Mouse (Mus musculus): ENCODE results near the gene Cryge. TPM values are rescaled to one million over a fixed set of nuclear protein-coding genes. Genes with fewer than 3 reads are reported as not detected.
A peak's percentile ranks its signal among the peaks of the same experiment; 100 is the strongest.
"Not testable (repeated sequence)": the region's sequence is repeated elsewhere in the genome, so short reads cannot be mapped to it uniquely, and the experiment has no call there.

The Cryge gene
- total RNA-seq (2021): not detected

DNA sequence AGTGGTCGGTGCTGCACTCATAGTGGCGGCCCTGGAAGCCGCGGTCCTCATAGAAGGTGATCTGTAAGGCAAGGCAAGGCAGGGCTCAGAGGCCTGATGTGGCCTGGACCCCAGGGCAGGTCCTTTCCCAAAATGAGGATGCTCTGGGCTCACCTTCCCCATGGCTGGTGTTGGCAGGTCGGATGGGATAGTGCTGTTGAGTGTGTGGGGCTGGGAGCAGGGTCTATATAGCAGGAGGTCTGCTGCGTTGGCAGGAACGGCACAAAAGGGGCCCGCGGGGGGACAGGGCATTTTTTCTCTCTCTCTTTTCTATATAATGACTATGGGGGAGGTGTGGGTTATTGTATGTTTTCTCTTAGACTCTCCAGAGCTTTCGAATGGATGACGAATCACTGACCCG, at the start of gene Cryge:
Cryge (minus strand) TSS at position 198 of the 400 bp plus-strand sequence.
- DNase-seq (ENCODE audit: low spot score in 2 of 2); intact Hi-C loops (cut with DNase I): not testable (repeated sequence)

DNA sequence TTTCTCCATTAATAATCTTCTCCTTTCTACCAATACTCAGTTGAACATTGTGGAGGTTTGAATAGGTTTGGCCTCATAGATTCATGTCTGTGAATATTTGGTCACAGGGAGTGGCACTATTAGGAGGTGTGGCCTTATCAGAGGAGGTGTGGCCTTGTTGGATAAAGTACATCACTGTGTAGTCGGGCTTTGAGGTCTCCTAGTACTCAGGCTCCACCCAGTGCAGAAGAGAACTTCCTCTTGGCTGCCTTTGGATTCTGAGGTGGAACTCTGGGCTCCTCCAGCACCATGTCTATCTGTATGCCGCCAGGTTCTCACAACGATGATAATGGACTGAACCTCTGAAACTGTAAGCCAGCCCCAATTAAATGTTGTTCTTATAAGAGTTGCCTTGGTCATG, 46.0 kb upstream of the Cryge start:
- DNase-seq (ENCODE audit: low spot score in 2 of 2): no peak
- intact Hi-C loops (cut with DNase I): no loop called here

DNA sequence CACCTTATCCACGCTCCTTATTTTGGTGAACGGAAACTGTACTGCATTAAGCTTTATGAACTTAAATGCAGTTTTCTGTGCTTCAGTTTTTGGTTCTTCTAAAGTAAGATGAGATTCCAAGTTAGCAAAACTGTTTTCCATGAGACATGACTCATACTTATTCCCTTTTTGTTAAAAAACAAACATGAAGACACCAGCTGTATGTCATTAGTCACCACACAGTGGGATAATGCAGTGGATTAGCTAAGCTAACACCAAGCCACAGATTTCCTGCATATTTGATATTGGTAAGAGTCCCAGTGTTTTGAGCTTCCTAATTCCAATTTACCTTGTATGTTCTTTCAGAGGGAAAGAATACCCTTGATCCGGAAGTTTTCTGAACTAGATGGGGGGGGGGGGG, 40.6 kb upstream of the Cryge start:
- peak in 1 of 2 experiments; percentile 5 for DNase-seq (ENCODE audit: low spot score in 2 of 2)

DNA sequence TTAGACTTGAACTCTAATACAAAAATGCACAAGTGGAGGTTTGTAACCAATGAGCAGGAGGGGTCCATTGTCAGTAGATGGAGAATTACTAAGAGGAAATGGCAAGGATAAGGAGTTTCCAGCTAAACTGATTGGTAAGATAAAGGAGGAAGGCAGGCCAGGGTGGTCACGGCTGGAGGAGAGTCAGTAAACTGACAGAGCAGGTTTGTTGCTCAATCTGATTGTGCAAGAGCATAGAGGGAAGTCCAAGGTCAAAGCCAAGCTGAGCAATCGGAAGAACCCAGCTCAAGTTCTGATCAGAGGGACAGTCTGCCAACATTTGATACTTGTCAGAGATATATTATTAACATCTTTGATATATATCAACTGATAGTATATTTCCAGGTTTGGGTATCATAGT, 39.4 kb upstream of the Cryge start:
- intact Hi-C loops (cut with DNase I): no loop called here
- DNase-seq (ENCODE audit: low spot score in 2 of 2): no peak

More for the DNA sequence above, 40.6 kb upstream of the Cryge start:
- intact Hi-C loops (cut with DNase I): no loop called here

DNA sequence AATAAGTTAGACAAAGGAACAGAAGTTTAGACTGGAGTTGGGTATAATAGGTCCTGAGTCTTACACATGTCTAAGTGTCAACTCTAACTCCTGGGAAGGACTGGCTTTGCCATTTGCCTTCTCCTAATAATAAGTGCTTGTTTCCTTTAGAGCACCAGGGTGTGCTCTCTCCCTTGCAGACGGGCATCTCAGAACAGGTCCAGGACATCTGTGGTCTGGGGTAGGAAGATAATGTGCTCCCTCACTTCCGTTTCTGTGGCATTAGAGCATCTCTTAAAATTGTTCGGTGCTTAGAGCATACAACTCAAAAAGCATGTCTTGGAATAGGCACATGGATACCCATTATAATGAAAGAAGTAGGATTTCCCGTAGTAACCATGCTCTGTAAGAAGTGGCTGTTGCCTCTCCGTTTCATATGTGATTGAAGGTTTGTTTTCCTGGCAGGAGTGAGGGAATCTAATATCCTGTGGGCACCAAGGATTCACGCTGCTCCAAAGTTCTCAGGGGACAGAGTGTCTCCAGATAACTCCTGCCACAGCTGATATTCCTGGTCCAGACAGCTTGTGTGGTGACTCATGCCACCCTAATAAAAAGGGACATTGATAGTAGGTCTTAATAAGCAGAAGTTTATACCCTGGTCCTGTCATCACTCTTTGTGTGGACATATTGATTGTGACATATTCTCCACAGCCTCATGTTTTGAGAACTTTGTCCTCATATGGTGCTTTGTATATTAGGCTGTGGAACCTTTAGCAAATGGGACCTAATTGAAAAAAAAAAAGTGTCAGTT, 37.8 kb upstream of the Cryge start:
- intact Hi-C loops (cut with DNase I): no loop called here
- no peak for DNase-seq (ENCODE audit: low spot score in 2 of 2)

DNA sequence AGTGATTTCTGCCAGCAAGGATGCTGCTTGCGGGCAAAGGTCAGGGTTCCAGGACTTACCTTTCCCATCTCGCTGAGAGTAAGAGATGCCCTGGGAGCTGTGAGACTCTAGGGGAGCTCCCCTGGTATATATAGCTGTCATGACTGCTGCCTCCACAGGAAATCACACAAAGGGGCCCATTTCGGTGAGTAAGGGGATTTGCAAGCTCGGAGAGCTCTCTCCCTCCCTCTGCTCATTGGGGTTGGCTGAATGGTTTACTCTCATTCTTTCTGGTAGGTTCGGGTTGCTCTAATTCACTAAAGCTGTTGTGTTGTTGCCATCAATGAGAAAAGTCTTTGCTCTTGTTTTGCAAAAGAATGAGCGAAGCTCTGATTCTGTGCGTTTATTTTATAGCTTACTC, 31.2 kb upstream of the Cryge start, which contains the start of gene Crygb:
Crygb (minus strand) TSS at position 101 of the 400 bp plus-strand sequence.
- no peak for DNase-seq (ENCODE audit: low spot score in 2 of 2)
- intact Hi-C loops (cut with DNase I): no loop called here

DNA sequence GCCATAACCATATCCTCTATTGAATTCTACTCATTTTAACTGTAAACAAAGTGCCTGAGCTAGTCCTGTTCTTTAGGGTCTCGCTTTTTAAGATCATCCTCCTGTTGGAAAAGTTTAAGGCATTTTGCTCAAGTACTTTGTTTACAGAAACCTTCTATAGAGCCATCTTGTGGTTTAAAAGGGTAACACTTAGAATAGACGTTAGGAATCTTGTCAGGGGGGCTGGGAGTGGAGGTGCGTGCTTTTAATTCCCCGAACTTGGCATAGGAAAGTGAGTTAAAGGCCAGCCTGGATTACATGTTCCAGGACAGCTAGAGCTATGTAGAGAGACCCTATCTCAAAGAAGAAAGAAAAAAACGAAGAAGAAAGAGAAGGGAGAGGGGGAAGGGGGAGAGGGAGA, 24.7 kb upstream of the Cryge start:
- no peak for DNase-seq (ENCODE audit: low spot score in 2 of 2)
- intact Hi-C loops (cut with DNase I): loop anchor here (2.0 kb wide), 1 partner anchor 29 kb away; no protein-coding TSS in a partner anchor

DNA sequence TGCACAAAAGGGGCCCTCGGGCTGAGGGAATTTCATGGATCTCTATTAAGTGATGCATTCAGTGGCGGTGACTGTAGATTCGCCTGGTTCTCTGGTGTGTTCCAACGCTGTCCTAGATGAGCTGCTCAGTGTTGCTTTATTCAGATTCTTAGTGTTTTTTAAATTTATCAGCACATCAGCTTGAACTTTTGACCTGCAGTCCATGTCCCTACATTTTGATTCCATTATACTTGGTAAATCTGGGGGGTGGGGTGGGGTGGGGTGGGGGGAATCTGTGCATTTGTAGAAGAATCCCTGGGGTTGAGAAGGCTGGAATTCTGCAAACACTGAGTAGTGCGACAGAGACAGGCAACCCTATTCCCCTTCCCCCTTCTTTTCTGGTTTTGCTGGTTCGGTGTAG, 22.6 kb upstream of the Cryge start, which contains the start of gene Crygc:
Crygc (minus strand) TSS at position 101 of the 400 bp plus-strand sequence.
- intact Hi-C loops (cut with DNase I): no loop called here

DNA sequence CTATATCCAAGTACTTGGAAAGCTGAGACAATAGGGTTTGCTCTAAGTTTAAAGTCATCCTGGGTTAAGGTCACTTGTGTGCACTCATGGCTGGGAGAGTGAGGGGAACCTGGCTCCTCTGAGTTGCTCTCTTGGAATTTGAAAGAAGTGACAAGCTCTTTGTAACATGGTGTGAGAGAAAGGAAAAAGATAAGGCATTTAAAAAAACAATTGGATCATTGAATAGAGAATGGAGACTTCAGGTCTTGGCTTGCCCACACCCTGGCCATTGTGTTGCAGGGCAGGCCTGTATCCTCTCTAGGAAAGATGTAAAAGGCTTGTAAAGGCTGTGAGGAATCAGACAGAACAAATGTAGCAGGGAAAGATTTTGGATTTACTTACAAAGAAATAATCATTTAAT, 16.9 kb upstream of the Cryge start:
- intact Hi-C loops (cut with DNase I): no loop called here
- DNase-seq (ENCODE audit: low spot score in 2 of 2): no peak

More for the DNA sequence above, 22.6 kb upstream of the Cryge start, which contains the start of gene Crygc:
- no peak for DNase-seq (ENCODE audit: low spot score in 2 of 2)

DNA sequence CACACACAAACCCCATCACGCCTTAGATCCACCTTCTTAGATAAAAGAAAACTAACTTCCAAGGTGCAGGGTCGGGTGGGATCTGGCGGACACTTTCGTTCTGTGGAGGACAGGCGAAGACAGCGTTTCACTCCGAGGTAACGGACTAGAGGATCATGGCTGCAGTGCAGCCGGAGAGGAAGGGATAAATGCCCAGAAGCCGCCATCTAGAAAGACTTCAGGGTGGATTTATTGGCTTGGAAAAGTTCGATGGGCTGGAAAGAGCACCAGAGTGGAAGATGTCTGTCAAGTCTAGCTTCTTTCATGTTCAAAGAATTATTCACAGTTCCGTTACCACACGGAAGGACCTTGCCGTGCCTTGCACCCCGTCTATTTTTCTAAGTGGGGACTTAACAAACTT, 13.3 kb upstream of the Cryge start:
- DNase-seq (ENCODE audit: low spot score in 2 of 2): no peak
- intact Hi-C loops (cut with DNase I): no loop called here

DNA sequence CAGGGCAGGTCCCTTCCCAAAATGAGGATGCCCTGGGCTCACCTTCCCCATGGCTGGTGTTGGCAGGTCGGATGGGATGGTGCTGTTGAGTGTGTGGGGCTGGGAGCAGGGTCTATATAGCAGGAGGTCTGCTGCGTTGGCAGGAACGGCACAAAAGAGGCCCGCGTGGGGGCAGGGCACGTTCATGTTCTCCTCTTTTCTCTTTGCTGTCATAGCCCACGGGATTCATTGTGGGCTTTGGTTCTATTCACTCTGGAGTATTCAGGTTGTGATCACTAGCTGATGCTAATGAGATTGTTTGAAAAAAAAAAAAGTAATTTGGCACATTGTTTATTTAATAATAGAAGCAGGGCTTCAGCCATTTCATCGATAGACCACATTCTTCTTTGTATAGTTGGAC, 12.4 kb upstream of the Cryge start, which contains the start of gene Crygd:
Crygd (minus strand) TSS at position 101 of the 400 bp plus-strand sequence.
- intact Hi-C loops (cut with DNase I): no loop called here
- no peak for DNase-seq (ENCODE audit: low spot score in 2 of 2)

DNA sequence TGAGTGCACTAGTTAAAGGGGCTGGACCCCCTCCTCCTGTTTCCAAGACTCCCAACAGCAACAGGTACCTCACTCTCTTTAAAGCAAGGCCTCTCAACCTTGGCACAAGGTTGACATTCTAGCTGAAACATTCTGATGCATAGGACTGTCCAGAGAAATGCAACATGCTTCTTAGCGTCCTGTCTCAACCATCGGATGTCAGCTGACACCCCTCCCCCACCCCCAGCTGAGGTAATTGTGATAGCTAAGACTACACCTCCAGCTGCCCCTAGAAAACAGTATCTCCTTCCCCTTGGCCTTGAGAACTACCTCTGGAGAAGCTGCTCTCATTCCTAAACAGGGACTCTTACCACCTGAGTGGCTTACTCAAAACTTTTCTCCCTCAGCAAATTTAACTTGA, 1.2 kb upstream of the Cryge start:
- intact Hi-C loops (cut with DNase I): no loop called here

DNA sequence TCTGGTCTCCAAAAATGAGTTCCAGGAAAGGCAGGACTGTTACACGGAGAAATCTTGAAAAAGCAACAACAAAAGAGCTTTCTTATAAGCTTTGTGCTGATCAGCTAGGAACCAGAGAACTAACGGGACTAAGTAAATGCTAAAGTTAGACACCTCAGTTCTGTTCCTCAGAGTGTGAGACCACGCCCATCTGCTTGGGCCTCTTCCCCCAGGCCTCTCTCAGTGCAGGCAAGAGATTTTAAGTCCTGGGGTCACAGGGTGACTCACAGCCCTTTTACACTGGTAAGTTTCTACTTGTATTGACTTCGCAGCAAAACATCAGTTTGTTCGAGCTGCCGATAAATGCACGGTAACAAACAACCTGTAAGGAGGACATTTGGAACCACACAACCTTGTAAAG, 747 bp upstream of the Cryge start:
- DNase-seq (ENCODE audit: low spot score in 2 of 2): no peak
- intact Hi-C loops (cut with DNase I): no loop called here

More for the DNA sequence above, 1.2 kb upstream of the Cryge start:
- no peak for DNase-seq (ENCODE audit: low spot score in 2 of 2)

DNA sequence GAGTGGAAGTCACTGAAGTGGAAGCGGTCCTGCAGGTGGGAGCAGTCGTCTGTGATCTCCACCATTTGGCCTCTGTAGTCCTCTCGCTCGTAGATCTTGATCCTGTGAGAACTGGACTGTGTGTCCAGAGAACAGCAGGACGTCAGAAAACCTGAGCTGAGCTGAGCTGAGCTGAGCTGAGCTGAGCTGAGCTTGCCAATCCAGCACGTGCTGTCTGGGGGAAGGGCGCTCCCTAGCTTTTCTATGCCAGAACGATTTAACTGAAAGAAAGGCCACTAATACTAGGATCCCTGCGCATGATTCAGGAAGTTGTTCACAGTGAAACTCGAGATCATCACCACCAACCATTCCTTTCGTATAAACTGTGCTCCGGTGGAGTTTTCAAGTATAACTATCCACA, 2.2 kb downstream of the Cryge start:
- intact Hi-C loops (cut with DNase I): no loop called here
- peak; percentile 35 to 52 for DNase-seq (ENCODE audit: low spot score in 2 of 2)

DNA sequence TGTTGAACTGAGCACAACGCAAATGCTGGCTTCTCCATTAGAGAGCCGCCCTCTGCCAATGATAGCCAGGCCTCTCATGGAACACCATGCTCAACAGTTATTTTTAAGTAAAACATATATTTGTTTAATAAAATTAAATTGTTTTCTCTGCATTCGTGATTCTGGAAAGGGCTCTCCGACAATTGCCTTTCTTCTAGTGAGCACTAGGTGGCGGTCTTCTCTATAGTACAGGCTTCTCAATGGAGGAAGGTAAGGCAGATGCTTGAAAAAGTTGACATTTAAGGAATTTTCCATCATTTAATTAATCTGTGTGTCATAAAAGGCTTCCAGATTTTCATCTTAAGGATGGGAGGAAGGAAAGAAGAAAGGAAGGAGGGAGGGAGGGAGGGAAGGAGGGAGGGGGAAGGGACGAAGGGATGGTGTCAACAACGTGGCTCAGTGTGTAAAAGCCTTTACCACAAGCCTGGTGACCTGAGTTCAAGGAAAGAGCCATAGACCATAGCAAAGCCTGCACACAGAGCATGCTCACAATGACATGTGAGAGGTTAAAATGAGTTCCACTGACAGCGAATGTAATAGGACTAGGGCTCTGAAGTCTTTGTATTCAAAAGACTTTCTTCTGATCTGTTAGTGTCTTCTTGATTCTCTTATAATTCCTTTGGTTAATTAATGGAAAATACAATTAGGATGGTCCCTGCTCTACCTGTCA, 4.4 kb downstream of the Cryge start:
- intact Hi-C loops (cut with DNase I): loop anchor here (2.0 kb wide), 2 partner anchors 28 to 132 kb away; no protein-coding TSS in a partner anchor
- peak; percentile 51 to 54 for DNase-seq (ENCODE audit: low spot score in 2 of 2)

DNA sequence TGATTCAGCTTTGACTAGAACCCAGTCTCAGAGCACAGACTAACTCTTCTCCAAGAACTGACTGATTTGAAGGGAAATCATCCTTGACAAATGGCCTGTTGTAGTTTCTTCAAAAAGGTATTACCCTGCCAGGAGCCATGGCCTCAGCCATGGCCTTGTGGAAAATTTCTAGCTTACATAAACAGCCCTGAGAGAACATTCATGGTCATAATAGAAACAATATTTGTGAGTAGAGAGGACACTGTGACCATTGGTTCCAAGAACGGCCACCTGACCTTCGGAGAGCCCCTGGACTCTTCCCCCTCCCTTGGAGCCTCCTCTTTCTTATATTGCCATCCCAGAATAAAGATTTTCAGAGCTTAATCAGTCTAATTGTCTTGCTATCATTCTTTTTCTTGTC, 7.5 kb downstream of the Cryge start:
- intact Hi-C loops (cut with DNase I): no loop called here

DNA sequence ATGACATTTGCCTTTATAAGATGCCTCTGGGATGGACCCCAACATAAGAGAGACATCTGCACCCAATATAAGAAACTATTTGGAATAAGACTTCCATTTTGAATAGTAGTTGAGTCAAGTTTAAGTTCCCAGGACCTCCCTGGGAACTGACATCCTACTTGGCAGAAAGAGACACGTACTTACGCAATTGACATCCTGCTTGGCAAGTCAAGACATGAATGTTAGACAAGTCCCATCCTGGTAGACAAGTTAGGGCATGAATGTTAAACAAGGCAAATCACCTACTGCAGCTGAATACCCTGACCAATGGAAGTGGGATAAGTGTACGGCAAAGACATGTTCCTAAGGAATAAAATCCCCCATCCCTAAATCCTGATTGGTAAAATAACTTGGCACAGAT, 9.1 kb downstream of the Cryge start:
- intact Hi-C loops (cut with DNase I): no loop called here
- no peak for DNase-seq (ENCODE audit: low spot score in 2 of 2)

More for the DNA sequence above, 7.5 kb downstream of the Cryge start:
- no peak for DNase-seq (ENCODE audit: low spot score in 2 of 2)

DNA sequence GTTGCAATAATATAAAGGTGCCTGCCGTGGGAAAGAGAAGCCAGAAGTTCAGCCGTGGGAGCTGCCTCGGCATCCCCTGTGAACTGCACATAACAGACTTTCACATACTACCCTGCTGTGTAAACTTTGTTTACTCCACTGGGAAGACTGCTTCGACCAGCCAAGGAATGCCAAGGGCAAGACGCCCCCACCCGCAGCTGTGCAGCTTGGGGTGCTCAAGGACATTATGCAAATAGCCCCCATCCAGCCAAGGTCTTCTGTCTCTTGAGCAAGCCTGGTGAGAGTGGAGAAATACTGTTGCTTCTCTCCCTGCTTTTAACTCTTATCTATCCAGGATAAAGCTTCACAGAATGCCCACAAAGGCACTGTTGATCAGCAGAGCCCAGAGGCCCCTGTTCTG, 10.1 kb downstream of the Cryge start:
- DNase-seq (ENCODE audit: low spot score in 2 of 2): no peak
- intact Hi-C loops (cut with DNase I): no loop called here

DNA sequence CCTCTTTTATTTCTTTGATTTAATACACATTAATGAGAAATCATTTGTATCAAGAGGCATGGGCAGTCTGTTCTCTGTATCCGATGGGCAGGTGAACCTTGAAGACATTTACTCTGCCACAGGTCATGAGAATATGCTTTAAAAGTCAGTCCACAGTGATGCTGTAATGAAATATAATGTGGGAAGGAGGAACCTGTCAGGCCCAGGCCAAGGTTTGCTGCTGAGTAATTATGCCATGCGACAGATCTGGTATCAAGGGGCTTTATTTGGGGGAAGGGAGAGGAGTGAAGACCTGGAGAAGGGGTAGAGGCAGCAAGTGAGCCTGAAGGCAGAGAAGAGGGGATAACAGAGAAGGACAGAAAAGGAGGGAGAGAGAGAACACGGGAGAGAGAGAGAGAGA, 11.3 kb downstream of the Cryge start:
- intact Hi-C loops (cut with DNase I): no loop called here
- no peak for DNase-seq (ENCODE audit: low spot score in 2 of 2)

DNA sequence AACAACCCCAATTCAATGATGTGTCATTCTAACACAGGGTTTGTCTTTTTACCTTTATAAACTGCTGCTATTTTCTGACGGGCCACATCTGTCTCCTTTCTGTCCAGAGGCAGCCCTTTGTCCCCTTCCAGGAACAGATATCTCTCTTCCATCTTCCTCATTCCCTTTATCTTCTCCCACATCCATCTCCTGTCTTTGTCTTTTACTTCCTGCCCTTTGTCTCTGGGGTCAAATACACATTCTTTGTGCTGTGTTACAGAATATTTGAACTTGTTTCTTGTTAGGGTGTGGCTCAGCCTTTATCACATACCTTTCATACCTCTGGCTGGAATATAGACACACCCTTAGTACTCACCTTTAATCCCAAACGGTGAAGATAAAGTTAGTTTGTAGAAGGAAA, 13.4 kb downstream of the Cryge start:
- intact Hi-C loops (cut with DNase I): no loop called here

DNA sequence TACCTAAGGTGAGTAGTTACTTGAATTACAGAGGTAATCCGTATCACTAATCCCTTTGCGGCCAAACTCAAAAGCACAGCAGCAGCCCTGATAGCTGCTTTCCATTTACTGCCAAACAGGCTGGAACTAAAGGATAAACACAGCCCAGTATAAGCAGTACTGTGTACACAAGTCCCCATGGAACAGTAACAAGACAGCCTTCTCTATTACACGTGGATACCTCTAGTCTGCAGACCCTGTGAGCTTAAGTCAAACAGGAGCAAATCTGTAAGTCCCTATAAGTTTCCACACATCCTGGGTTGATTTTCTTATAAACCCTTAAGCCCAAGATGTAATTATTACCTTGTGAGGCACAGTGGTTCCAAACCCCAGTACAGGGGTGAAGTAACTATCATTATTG, 15.4 kb downstream of the Cryge start:
- intact Hi-C loops (cut with DNase I): no loop called here
- no peak for DNase-seq (ENCODE audit: low spot score in 2 of 2)

More for the DNA sequence above, 13.4 kb downstream of the Cryge start:
- no peak for DNase-seq (ENCODE audit: low spot score in 2 of 2)
